Mouse (Mus musculus) liver, embryonic 13.5 days (tissue): ENCODE results near the gene Tor1a. TPM values are rescaled to one million over a fixed set of nuclear protein-coding genes. Genes with fewer than 3 reads are reported as not detected.

Experiments used
- ATAC-seq: fragments of 200-750 bp; cut with Nextera tagmentation; 2 replicates; pipeline ENCODE4 v1.8.0; 2017; ENCODE audit warnings: low read depth, mild to moderate bottlenecking, moderate number of reproducible peaks, moderate library complexity
- DNase-seq: peaks from one replicate; pipeline ENCODE4 v3.0.0; 2022
- H3K27ac ChIP-seq: fragments of 300-500 bp; sonication (generic); 2 replicates; pipeline ENCODE4 v1.5.1; 2015; ENCODE audit warnings: moderate library complexity, mild to moderate bottlenecking, inconsistent platforms
- H3K27me3 ChIP-seq: fragments of 300-500 bp; sonication (generic); 2 replicates; pipeline ENCODE4 v1.6.1; 2015; ENCODE audit warnings: mild to moderate bottlenecking, inconsistent platforms
- H3K36me3 ChIP-seq: fragments of 300-500 bp; sonication (generic); 2 replicates; pipeline ENCODE4 v1.6.1; 2015; ENCODE audit warnings: mild to moderate bottlenecking, inconsistent platforms
- H3K4me1 ChIP-seq: fragments of 300-500 bp; sonication (generic); replicated peaks from 2 replicates; pipeline ENCODE4 v1.6.1; 2015; ENCODE audit warnings: inconsistent platforms
- H3K4me2 ChIP-seq: fragments of 300-500 bp; sonication (generic); 2 replicates; pipeline ENCODE4 v1.6.1; 2015; ENCODE audit warnings: inconsistent platforms, mild to moderate bottlenecking, moderate library complexity
- H3K4me3 ChIP-seq: fragments of 300-500 bp; sonication (generic); replicated peaks from 2 replicates; pipeline ENCODE4 v1.5.1; 2015; ENCODE audit warnings: mild to moderate bottlenecking, inconsistent platforms
- H3K9ac ChIP-seq: fragments of 300-500 bp; sonication (generic); 2 replicates; pipeline ENCODE4 v1.6.1; 2015; ENCODE audit warnings: mild to moderate bottlenecking, inconsistent platforms
- H3K9me3 ChIP-seq: fragments of 300-500 bp; sonication (generic); replicated peaks from 2 replicates; pipeline ENCODE4 v1.6.1; 2016; ENCODE audit warnings: inconsistent platforms
- WGBS: fragments of 180-500 bp; shearing (Covaris S2); methylation state at CpG from one replicate; pipeline ENCODE4 v1.1.7; 2015; ENCODE audit not compliant: insufficient replicate concordance; 5-methylcytosine and 5-hydroxymethylcytosine counted together
- polyA plus RNA-seq: library from polyadenylated mRNA; unstranded; fragments of >200 nt; fragmentation: Nextera tagmentation; extraction: Ambion mirVana; gene quantifications from 2 replicates; pipeline ENCODE4 v1.2.1, GENCODE M21; 2015

Tor1a gene
- 43.1 and 47.8 TPM in 2 replicates for polyA plus RNA-seq

GRCm38 (mm10) chr2:30967352-30968327 is at the start of gene Tor1a:
Gene Tor1a, minus strand, starts transcription at chr2:30967933.
- no peaks in the 10 kb centered on the region for H3K27me3 ChIP-seq
- H3K9me3 ChIP-seq, result no peaks in the 10 kb centered on the region
- H3K36me3 ChIP-seq, result peaks cover 44% of the 10 kb centered on the region
- peak within 1 kb of the TSS; percentile 94 for H3K4me3 ChIP-seq
- peak within 1 kb of the TSS; percentile 85 for H3K27ac ChIP-seq
- H3K9ac ChIP-seq, result peak within 1 kb of the TSS; percentile 96
- H3K4me2 ChIP-seq, result peak within 1 kb of the TSS; percentile 77
- peak; percentile 91 for ATAC-seq
- H3K4me1 ChIP-seq, result peaks cover 46% of the 10 kb centered on the region
- 3% methylated on average over 59 of the region's 59 CpGs for WGBS
- DNase-seq, result peak; percentile 83

GRCm38 (mm10) chr2:31013371-31014120 is 45.8 kb upstream of the Tor1a start:
- 68% methylated on average over 14 of the region's 14 CpGs for WGBS
- no peak overlapping the region for H3K4me2 ChIP-seq

GRCm38 (mm10) chr2:31007208-31007607 is 39.5 kb upstream of the Tor1a start:
- Histone ChIP-seq H3K4me2 (peak overlapping the region; percentile 68), H3K36me3 (peaks cover 23% of the 10 kb centered on the region), H3K4me1 (peaks cover 40% of the 10 kb centered on the region), H3K9me3 (no peaks in the 10 kb centered on the region), H3K9ac (peak overlapping the region; percentile 70; the same call in 1 of the 2 replicates), H3K27me3 (no peaks in the 10 kb centered on the region), H3K27ac (peak overlapping the region; percentile 91), H3K4me3 (no peak overlapping the region)
- DNase-seq (no peak), ATAC-seq (no peak)
- WGBS, result 64% methylated on average over 5 of the region's 5 CpGs

More at GRCm38 (mm10) chr2:31013371-31014120, 45.8 kb upstream of the Tor1a start:
- Histone ChIP-seq H3K27ac (no peak overlapping the region), H3K36me3 (peaks cover 26% of the 10 kb centered on the region), H3K4me3 (no peak overlapping the region), H3K4me1 (no peaks in the 10 kb centered on the region), H3K9ac (no peak overlapping the region), H3K27me3 (no peaks in the 10 kb centered on the region), H3K9me3 (no peaks in the 10 kb centered on the region)
- DNase-seq (no peak), ATAC-seq (no peak)

GRCm38 (mm10) chr2:31006434-31006833 is 38.7 kb upstream of the Tor1a start:
- Histone ChIP-seq H3K4me1 (peaks cover 40% of the 10 kb centered on the region), H3K9ac (peak overlapping the region; percentile 70), H3K4me2 (peak overlapping the region; percentile 68), H3K4me3 (peak overlapping the region; percentile 49), H3K27me3 (no peaks in the 10 kb centered on the region), H3K9me3 (no peaks in the 10 kb centered on the region), H3K36me3 (peaks cover 19% of the 10 kb centered on the region), H3K27ac (peak overlapping the region; percentile 91)
- DNase-seq (peak; percentile 82), ATAC-seq (peak; percentile 92)
- WGBS, result 16% methylated on average over 5 of the region's 5 CpGs

GRCm38 (mm10) chr2:31005453-31005852 is 37.7 kb upstream of the Tor1a start:
- peaks cover 40% of the 10 kb centered on the region for H3K4me1 ChIP-seq
- H3K4me2 ChIP-seq, result peak overlapping the region; percentile 68
- H3K27me3 ChIP-seq, result no peaks in the 10 kb centered on the region
- no peaks in the 10 kb centered on the region for H3K9me3 ChIP-seq
- DNase-seq (no peak), ATAC-seq (peak; percentile 72)
- H3K9ac ChIP-seq, result peak overlapping the region; percentile 70
- 17% methylated on average over 2 of the region's 2 CpGs for WGBS
- peaks cover 14% of the 10 kb centered on the region for H3K36me3 ChIP-seq
- H3K27ac ChIP-seq, result peak overlapping the region; percentile 91
- peak overlapping the region; percentile 49 for H3K4me3 ChIP-seq

- H3K27me3 ChIP-seq, result no peaks in the 10 kb centered on the region
- no peak for DNase-seq
- H3K4me1 ChIP-seq, result peaks cover 35% of the 10 kb centered on the region
- H3K9me3 ChIP-seq, result no peaks in the 10 kb centered on the region
- no peak overlapping the region for H3K4me3 ChIP-seq
- 86% methylated on average over 10 of the region's 10 CpGs for WGBS
- peaks cover 19% of the 10 kb centered on the region for H3K36me3 ChIP-seq
- no peak overlapping the region for H3K9ac ChIP-seq
- no peak overlapping the region for H3K27ac ChIP-seq
- ATAC-seq, result no peak
- no peak overlapping the region for H3K4me2 ChIP-seq
Observed at GRCm38 (mm10) chr2:31002857-31003256, 35.1 kb upstream of the Tor1a start.

GRCm38 (mm10) chr2:30998443-30999260 is 30.9 kb upstream of the Tor1a start:
- H3K36me3 ChIP-seq, result peaks cover 12% of the 10 kb centered on the region; the same call in 1 of the 2 replicates
- DNase-seq (no peak), ATAC-seq (no peak)
- no peak overlapping the region for H3K27ac ChIP-seq
- no peak overlapping the region for H3K9ac ChIP-seq
- whole genome bisulfite sequencing, result 65% methylated on average over 8 of the region's 8 CpGs
- H3K9me3 ChIP-seq, result no peaks in the 10 kb centered on the region
- H3K4me2 ChIP-seq, result no peak overlapping the region
- H3K27me3 ChIP-seq, result no peaks in the 10 kb centered on the region
- no peak overlapping the region for H3K4me3 ChIP-seq
- no peaks in the 10 kb centered on the region for H3K4me1 ChIP-seq

- H3K9ac ChIP-seq, result no peak overlapping the region
- 76% methylated on average over 11 of the region's 11 CpGs for WGBS
- no peak overlapping the region for H3K4me2 ChIP-seq
- ATAC-seq (no peak), DNase-seq (no peak)
- 0 out of 2 replicates have a peak, but pooled peaks cover 5% of the 10 kb centered on the region for H3K36me3 ChIP-seq
- H3K4me3 ChIP-seq, result no peak overlapping the region
- no peaks in the 10 kb centered on the region for H3K27me3 ChIP-seq
- no peaks in the 10 kb centered on the region for H3K4me1 ChIP-seq
- no peak overlapping the region for H3K27ac ChIP-seq
- H3K9me3 ChIP-seq, result no peaks in the 10 kb centered on the region
Observed at GRCm38 (mm10) chr2:30995432-30995996, 27.8 kb upstream of the Tor1a start.

GRCm38 (mm10) chr2:30994853-30995252 is 27.1 kb upstream of the Tor1a start:
- Histone ChIP-seq H3K9me3 (no peaks in the 10 kb centered on the region), H3K27me3 (no peaks in the 10 kb centered on the region), H3K4me2 (no peak overlapping the region), H3K36me3 (no peaks in the 10 kb centered on the region), H3K4me3 (no peak overlapping the region), H3K4me1 (no peaks in the 10 kb centered on the region), H3K27ac (no peak overlapping the region), H3K9ac (no peak overlapping the region)
- no peak for DNase-seq
- WGBS, result 80% methylated on average over 4 of the region's 4 CpGs
- ATAC-seq, result no peak

- no peak for ATAC-seq
- H3K4me3 ChIP-seq, result no peak overlapping the region
- H3K4me1 ChIP-seq, result peaks cover 13% of the 10 kb centered on the region
- no peaks in the 10 kb centered on the region for H3K36me3 ChIP-seq
- no peaks in the 10 kb centered on the region for H3K27me3 ChIP-seq
- no peak for DNase-seq
- H3K27ac ChIP-seq, result no peak overlapping the region
- no peak overlapping the region for H3K4me2 ChIP-seq
- WGBS, result 67% methylated on average over 9 of the region's 9 CpGs
- H3K9ac ChIP-seq, result no peak overlapping the region
- no peaks in the 10 kb centered on the region for H3K9me3 ChIP-seq
Observed at GRCm38 (mm10) chr2:30990221-30990620, 22.5 kb upstream of the Tor1a start.
